Mouse (Mus musculus): ENCODE measurements at regions not wholly inside any gene's neighbourhood (a gene's known extent, or its start where the extent isn't known, plus 50 kb on each side); places are given as distances from the start of the nearest gene placed in this dataset.

DNA sequence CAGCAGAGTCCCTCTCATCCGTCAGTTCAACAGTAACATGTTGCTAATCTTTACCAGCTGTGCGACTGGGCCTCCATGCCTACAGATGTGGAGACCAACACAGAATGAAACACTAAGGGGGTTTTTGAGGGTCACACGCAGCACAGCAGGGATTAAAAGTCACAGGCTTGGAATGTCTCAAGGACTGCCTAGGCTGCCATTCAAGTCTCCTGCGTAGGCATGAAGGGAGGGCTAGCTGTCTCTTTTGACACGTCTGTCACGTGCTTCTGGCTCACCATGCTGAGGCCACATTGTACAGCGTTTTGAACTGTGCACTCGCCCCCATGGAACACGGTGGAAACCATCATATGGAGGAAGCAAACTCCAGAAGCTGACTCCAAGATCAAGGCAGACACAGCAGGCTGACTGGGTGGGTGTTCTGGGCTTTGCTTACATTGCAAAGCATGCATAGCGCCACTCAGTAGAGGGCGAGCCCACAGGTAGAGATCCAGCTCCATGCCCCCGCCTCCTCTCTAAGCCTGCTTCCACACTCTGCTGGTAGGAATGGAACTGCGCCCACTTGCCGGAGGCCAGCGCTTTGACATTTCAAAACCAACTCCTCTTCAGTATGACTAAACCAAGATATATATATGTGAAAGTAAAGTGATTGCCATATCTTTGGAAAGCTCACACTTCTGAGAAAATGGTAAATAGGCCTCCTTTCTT lies 103.0 kb downstream of the Zbtb18 start:
- ATAC-seq, result no peak
- no peak overlapping the region for H3K4me3 ChIP-seq
- WGBS (ENCODE audit: insufficient replicate concordance), result 79% methylated on average over 15 of the region's 15 CpGs
- no peaks in the 10 kb centered on the region for H3K4me1 ChIP-seq
- no peaks in the 10 kb centered on the region for H3K36me3 ChIP-seq
- H3K4me2 ChIP-seq, result no peak overlapping the region
- H3K27me3 ChIP-seq (replicated peaks), result no peaks in the 10 kb centered on the region
- no peaks in the 10 kb centered on the region for H3K9me3 ChIP-seq (replicated peaks)
- no peak overlapping the region for H3K9ac ChIP-seq
- H3K27ac ChIP-seq, result no peak overlapping the region

- Histone ChIP-seq H3K9me3 (replicated peaks) (no peaks in the 10 kb centered on the region), H3K4me3 (no peak overlapping the region), H3K9ac (no peak overlapping the region), H3K27me3 (replicated peaks) (no peaks in the 10 kb centered on the region), H3K4me1 (no peaks in the 10 kb centered on the region), H3K36me3 (no peaks in the 10 kb centered on the region), H3K27ac (no peak overlapping the region), H3K4me2 (no peak overlapping the region)
- no peak for ATAC-seq
- WGBS (ENCODE audit: insufficient replicate concordance), result 74% methylated on average over 6 of the region's 6 CpGs
Observed at GRCm38 (mm10) chr1:177547716-177548115, 105.6 kb downstream of the Zbtb18 start.

GRCm38 (mm10) chr1:177555471-177556291 lies 113.5 kb downstream of the Zbtb18 start:
- 46% methylated on average over 15 of the region's 15 CpGs for WGBS (ENCODE audit: insufficient replicate concordance)
- Histone ChIP-seq H3K27ac (no peak overlapping the region), H3K4me3 (no peak overlapping the region), H3K27me3 (replicated peaks) (no peaks in the 10 kb centered on the region), H3K9ac (no peak overlapping the region), H3K4me1 (peaks cover 6% of the 10 kb centered on the region; the same call in 1 of the 2 replicates), H3K4me2 (peak overlapping the region; percentile 21; the same call in 1 of the 2 replicates), H3K36me3 (no peaks in the 10 kb centered on the region), H3K9me3 (replicated peaks) (no peaks in the 10 kb centered on the region)
- ATAC-seq, result peak; percentile 64

- Histone ChIP-seq H3K4me3 (no peak overlapping the region), H3K9ac (no peak overlapping the region), H3K27me3 (replicated peaks) (no peaks in the 10 kb centered on the region), H3K36me3 (no peaks in the 10 kb centered on the region), H3K27ac (no peak overlapping the region), H3K4me1 (peaks cover 6% of the 10 kb centered on the region; the same call in 1 of the 2 replicates), H3K9me3 (replicated peaks) (no peaks in the 10 kb centered on the region), H3K4me2 (no peak overlapping the region)
- WGBS (ENCODE audit: insufficient replicate concordance), result 37% methylated on average over 6 of the region's 6 CpGs
- ATAC-seq, result peak; percentile 55; the same call in 1 of the 2 replicates
Observed at GRCm38 (mm10) chr1:177557432-177557831, 115.3 kb downstream of the Zbtb18 start.

DNA sequence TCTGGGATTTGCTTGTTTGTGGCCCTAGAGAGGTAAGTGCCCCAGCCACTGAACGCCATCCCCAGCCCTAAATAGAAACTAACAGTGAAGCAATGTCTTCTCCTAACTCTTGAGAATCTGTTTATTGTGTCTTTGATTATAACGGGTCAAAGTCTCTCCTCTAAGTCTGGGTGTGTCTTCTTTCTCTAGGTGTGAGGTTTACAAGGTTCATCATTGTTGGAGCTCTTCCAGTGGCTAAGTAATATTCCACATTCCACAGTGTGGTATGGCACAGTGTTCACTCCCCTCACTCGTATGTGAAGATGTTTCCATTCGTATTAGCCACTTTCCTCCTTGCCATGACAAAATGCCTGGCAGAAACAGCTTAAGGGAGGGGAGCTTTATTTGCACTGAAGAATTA lies 115.7 kb downstream of the Zbtb18 start:
- H3K4me1 ChIP-seq, result peaks cover 6% of the 10 kb centered on the region; the same call in 1 of the 2 replicates
- no peaks in the 10 kb centered on the region for H3K9me3 ChIP-seq (replicated peaks)
- H3K27me3 ChIP-seq (replicated peaks), result no peaks in the 10 kb centered on the region
- no peak overlapping the region for H3K9ac ChIP-seq
- H3K36me3 ChIP-seq, result no peaks in the 10 kb centered on the region
- no peak overlapping the region for H3K4me2 ChIP-seq
- H3K4me3 ChIP-seq, result no peak overlapping the region
- 66% methylated on average over 4 of the region's 4 CpGs for WGBS (ENCODE audit: insufficient replicate concordance)
- ATAC-seq, result no peak
- no peak overlapping the region for H3K27ac ChIP-seq

GRCm38 (mm10) chr1:177561716-177562588 lies 119.8 kb downstream of the Zbtb18 start:
- Histone ChIP-seq H3K9me3 (replicated peaks) (no peaks in the 10 kb centered on the region), H3K36me3 (no peaks in the 10 kb centered on the region), H3K27ac (no peak overlapping the region), H3K4me1 (no peaks in the 10 kb centered on the region), H3K27me3 (replicated peaks) (no peaks in the 10 kb centered on the region), H3K4me3 (no peak overlapping the region), H3K4me2 (no peak overlapping the region), H3K9ac (no peak overlapping the region)
- 79% methylated on average over 17 of the region's 17 CpGs for WGBS (ENCODE audit: insufficient replicate concordance)
- ATAC-seq, result no peak

GRCm38 (mm10) chr1:177562589-177562912 lies 120.4 kb downstream of the Zbtb18 start:
- Histone ChIP-seq H3K4me2 (no peak overlapping the region), H3K36me3 (no peaks in the 10 kb centered on the region), H3K9ac (no peak overlapping the region), H3K4me1 (no peaks in the 10 kb centered on the region), H3K4me3 (no peak overlapping the region), H3K9me3 (replicated peaks) (no peaks in the 10 kb centered on the region), H3K27ac (no peak overlapping the region), H3K27me3 (replicated peaks) (no peaks in the 10 kb centered on the region)
- WGBS (ENCODE audit: insufficient replicate concordance), result 76% methylated on average over 5 of the region's 5 CpGs
- no peak for ATAC-seq

DNA sequence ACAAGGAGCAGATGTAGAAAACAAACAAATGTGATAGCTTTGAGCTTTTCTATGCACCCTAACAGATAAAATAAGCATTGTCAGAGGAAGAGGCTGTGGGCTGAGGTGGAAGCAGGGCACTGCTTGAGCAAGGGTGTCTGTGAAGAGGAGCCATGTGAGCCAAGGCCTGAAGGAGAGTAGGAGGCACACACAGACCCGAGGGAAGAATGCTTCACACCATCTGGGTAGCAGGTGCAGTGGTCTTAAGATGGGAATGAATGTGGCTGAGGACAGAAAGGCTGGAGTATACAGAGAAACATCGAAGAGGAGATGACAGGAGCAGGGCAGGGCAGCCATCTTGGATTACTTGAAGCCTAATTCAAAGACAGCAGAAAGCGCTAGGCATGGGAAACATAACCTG lies 123.5 kb downstream of the Zbtb18 start:
- Histone ChIP-seq H3K4me2 (no peak overlapping the region), H3K36me3 (no peaks in the 10 kb centered on the region), H3K27ac (no peak overlapping the region), H3K9me3 (replicated peaks) (no peaks in the 10 kb centered on the region), H3K27me3 (replicated peaks) (no peaks in the 10 kb centered on the region), H3K9ac (no peak overlapping the region), H3K4me1 (no peaks in the 10 kb centered on the region), H3K4me3 (no peak overlapping the region)
- WGBS (ENCODE audit: insufficient replicate concordance), result 60% methylated on average over 3 of the region's 3 CpGs
- no peak for ATAC-seq

DNA sequence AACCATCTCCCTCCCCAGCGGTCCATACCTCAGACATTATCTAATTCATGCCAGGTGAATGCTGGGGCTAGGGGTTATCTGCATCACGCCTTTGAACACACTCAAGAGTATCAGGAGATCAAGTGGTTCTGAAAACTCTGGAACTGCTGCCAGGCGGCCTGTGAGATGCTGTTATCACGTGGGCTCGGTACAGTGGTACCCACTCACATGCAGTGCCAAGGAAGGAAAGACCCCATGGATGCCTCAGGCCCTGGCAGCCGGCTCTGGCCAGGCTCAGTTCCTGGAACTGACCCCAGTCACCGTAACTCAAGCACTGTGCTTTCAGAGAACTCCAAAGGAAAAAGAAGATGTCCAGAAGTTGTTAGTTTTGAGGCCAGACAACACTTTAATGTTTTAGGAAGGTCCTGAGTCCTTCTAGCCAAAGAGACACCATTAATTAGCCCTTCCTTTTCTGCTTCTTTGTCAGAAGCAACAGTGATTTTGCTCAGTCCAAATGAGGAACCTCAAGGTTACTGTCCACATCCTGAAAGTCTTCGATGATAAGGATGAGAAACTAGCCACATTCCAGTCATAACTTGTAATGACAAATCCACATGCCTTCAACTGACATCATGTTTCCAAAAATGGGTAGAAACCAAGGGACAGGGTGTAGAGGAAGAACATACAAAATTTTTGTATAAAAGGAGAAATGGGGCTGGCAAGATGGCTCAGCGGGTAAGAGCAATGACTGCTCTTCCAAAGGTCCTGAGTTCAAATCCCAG lies 126.1 kb downstream of the Zbtb18 start:
- H3K4me2 ChIP-seq, result no peak overlapping the region
- 47% methylated on average over 9 of the region's 9 CpGs for WGBS (ENCODE audit: insufficient replicate concordance)

GRCm38 (mm10) chr1:177569572-177569971 lies 127.4 kb downstream of the Zbtb18 start:
- Histone ChIP-seq H3K9ac (no peak overlapping the region), H3K27me3 (replicated peaks) (no peaks in the 10 kb centered on the region), H3K9me3 (replicated peaks) (no peaks in the 10 kb centered on the region), H3K27ac (no peak overlapping the region), H3K4me3 (no peak overlapping the region), H3K4me1 (no peaks in the 10 kb centered on the region), H3K36me3 (no peaks in the 10 kb centered on the region), H3K4me2 (no peak overlapping the region)
- no peak for ATAC-seq
- 63% methylated on average over 6 of the region's 6 CpGs for WGBS (ENCODE audit: insufficient replicate concordance)

More for the DNA sequence above, 126.1 kb downstream of the Zbtb18 start:
- ATAC-seq, result no peak
- no peaks in the 10 kb centered on the region for H3K9me3 ChIP-seq (replicated peaks)
- H3K27ac ChIP-seq, result no peak overlapping the region
- no peaks in the 10 kb centered on the region for H3K36me3 ChIP-seq
- no peak overlapping the region for H3K9ac ChIP-seq
- no peaks in the 10 kb centered on the region for H3K27me3 ChIP-seq (replicated peaks)
- H3K4me1 ChIP-seq, result no peaks in the 10 kb centered on the region
- no peak overlapping the region for H3K4me3 ChIP-seq

GRCm38 (mm10) chr1:177573017-177573725 lies 131.0 kb downstream of the Zbtb18 start:
- no peaks in the 10 kb centered on the region for H3K9me3 ChIP-seq (replicated peaks)
- H3K4me1 ChIP-seq, result no peaks in the 10 kb centered on the region
- ATAC-seq, result no peak
- H3K4me2 ChIP-seq, result no peak overlapping the region
- WGBS (ENCODE audit: insufficient replicate concordance), result 77% methylated on average over 17 of the region's 17 CpGs
- no peaks in the 10 kb centered on the region for H3K27me3 ChIP-seq (replicated peaks)
- H3K4me3 ChIP-seq, result no peak overlapping the region
- no peak overlapping the region for H3K27ac ChIP-seq
- H3K36me3 ChIP-seq, result no peaks in the 10 kb centered on the region
- no peak overlapping the region for H3K9ac ChIP-seq
